Mouse (Mus musculus) heart, postnatal 0 days (tissue): Measurements from ENCODE around the gene C1qtnf5.

Source experiments
- CTCF ChIP-seq: IDR thresholded peaks from 2 replicates; pipeline ENCODE4 v1.5.1; 2016; ENCODE audit warnings: antibody characterized with exemption, control low read depth, low read depth
- EP300 ChIP-seq: IDR thresholded peaks from 2 replicates; pipeline ENCODE4 v1.6.1; 2016; ENCODE audit warnings: antibody characterized with exemption, low read depth

DNA sequence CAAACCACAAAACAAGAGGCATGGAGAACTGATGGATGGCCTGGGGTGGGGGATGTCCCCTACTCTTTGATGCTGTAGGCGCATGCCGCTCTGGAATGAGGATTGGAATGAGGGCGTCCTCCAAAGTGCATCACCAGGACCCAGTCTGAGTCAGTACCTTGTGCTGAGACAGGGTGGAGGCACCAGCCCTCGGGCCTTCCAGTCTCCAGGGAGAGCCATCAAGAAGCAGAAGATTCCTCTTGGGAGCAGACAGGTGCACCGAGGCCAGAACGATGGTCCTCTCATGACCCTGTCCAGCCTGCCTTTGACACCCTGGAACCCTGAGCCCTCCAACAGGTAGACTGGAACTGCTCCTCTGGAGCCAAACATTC, 39.1 kb upstream of the C1qtnf5 start:
- TF ChIP-seq EP300: no peak
- no peak for TF ChIP-seq CTCF
